Comparison of ENCODE assay signal across 29 mouse cellular contexts in genomic region chr14:25334186-25334585, GRCm38 (mm10).
DNase-seq lines count a peak whose midpoint lies in the region; ATAC-seq and TF ChIP-seq lines count a peak whose summit lies in the region.
"Had no signal": no experiment of that assay in that cellular context is flagged by ENCODE, and none has a peak within 500 bp of the region (broad histone marks: within the 10 kb centered on the region; RNA-seq: fewer than 3 reads in every experiment).

No protein-coding gene starts in this region.

- peak; percentile 67 for DNase-seq in kidney, adult 18-20 months
- no peak for DNase-seq in ES-E14 (ENCODE audit: low read depth, low spot score)
- DNase-seq in kidney, adult 9 months, result peak; percentile 75
- peak; percentile 85 to 91 for DNase-seq in kidney, postnatal 25 days
- no peak for DNase-seq in gastrocnemius, adult 8-10 months (ENCODE audit: low spot score in 2 of 2)
- DNase-seq in cerebellum, adult 11 months, result no peak
- DNase-seq: adrenal gland, adult 2 months; adrenal gland, postnatal 14 days; B cell, adult 2 months; cerebellum, adult 11-12 months; cerebellum, adult 8-10 months; cerebellum, postnatal 10 days; cerebellum, postnatal 36 days; embryo, embryonic 11 days; gastrocnemius, postnatal 14 days; heart, adult 11 months; heart, postnatal 10 days; heart, postnatal 36 days had no signal

- in situ Hi-C loops in ES-E14 (cut with MboI; ENCODE audit: low sequenced_read_pairs in 2 of 2, unreplicated experiment in 2 of 2), result no loop called here

- H3K27ac ChIP-seq in kidney, embryonic 16.5 days (ENCODE audit: low read length), result no peak overlapping the region
- no peak overlapping the region for H3K27ac ChIP-seq in ES-E14 (ENCODE audit: insufficient read depth, low read depth, low read length, poor library complexity, severe bottlenecking)
- H3K27ac ChIP-seq: embryonic facial prominence, embryonic 10.5 days; embryonic facial prominence, embryonic 13.5 days; forebrain, embryonic 13.5 days; heart, embryonic 15.5 days; hindbrain, embryonic 10.5 days; hindbrain, embryonic 13.5 days had no signal

- no peak overlapping the region for H3K9ac ChIP-seq in kidney, embryonic 16.5 days (replicated peaks; ENCODE audit: low read length)
- H3K9ac ChIP-seq in ES-E14 (ENCODE audit: insufficient read depth, low read depth, low read length, poor library complexity, severe bottlenecking), result no peak overlapping the region
- H3K9ac ChIP-seq: embryonic facial prominence, embryonic 13.5 days; forebrain, embryonic 13.5 days; heart, embryonic 12.5 days; heart, embryonic 15.5 days; hindbrain, embryonic 13.5 days had no signal

- H3K36me3 ChIP-seq in kidney, embryonic 16.5 days (ENCODE audit: insufficient read depth, low read length), result no peaks in the 10 kb centered on the region
- no peaks in the 10 kb centered on the region for H3K36me3 ChIP-seq in ES-E14 (ENCODE audit: control insufficient read depth, insufficient read depth, low read length, poor library complexity, severe bottlenecking)
- H3K36me3 ChIP-seq: embryonic facial prominence, embryonic 10.5 days; embryonic facial prominence, embryonic 13.5 days; heart, embryonic 15.5 days; hindbrain, embryonic 10.5 days; hindbrain, embryonic 13.5 days had no signal

- H3K9me3 ChIP-seq in kidney, embryonic 16.5 days (ENCODE audit: low read length), result no peaks in the 10 kb centered on the region
- H3K9me3 ChIP-seq in ES-E14 (ENCODE audit: control insufficient read depth, insufficient read depth, low read depth, low read length), result no peaks in the 10 kb centered on the region
- H3K9me3 ChIP-seq: embryonic facial prominence, embryonic 13.5 days; forebrain, embryonic 13.5 days; heart, embryonic 12.5 days; heart, embryonic 15.5 days; hindbrain, embryonic 13.5 days had no signal

- 86% methylated on average over 2 of the region's 2 CpGs for WGBS in kidney, embryonic 16.5 days

- ATAC-seq in kidney, embryonic 16.5 days (ENCODE audit: low FRiP score, low TSS enrichment), result no peak
- ATAC-seq: forebrain, embryonic 13.5 days; forebrain, embryonic 16.5 days; hindbrain, embryonic 16.5 days had no signal

- peaks cover 14% of the 10 kb centered on the region for H3K4me1 ChIP-seq in kidney, embryonic 16.5 days (ENCODE audit: insufficient read depth, low read length)
- peaks cover 0 to 10% of the 10 kb centered on the region in 2 experiments; a peak in 2 of 4 replicates for H3K4me1 ChIP-seq in ES-E14 (ENCODE audit: control insufficient read depth in 2 of 2, insufficient read depth in 2 of 2, low read length in 2 of 2, poor library complexity in 1 of 2)

- H3K4me2 ChIP-seq in kidney, embryonic 16.5 days (replicated peaks; ENCODE audit: low read depth, low read length), result no peak overlapping the region
- H3K4me2 ChIP-seq: embryonic facial prominence, embryonic 13.5 days; forebrain, embryonic 13.5 days; heart, embryonic 12.5 days; heart, embryonic 15.5 days; hindbrain, embryonic 13.5 days had no signal

- H3K27me3 ChIP-seq in kidney, embryonic 16.5 days (ENCODE audit: insufficient read depth, low read length), result no peaks in the 10 kb centered on the region
- H3K27me3 ChIP-seq: forebrain, embryonic 13.5 days; heart, embryonic 12.5 days; heart, embryonic 15.5 days had no signal

- H3K4me3 ChIP-seq in kidney, embryonic 16.5 days (ENCODE audit: low read length), result no peak overlapping the region
- H3K4me3 ChIP-seq in ES-E14 (ENCODE audit: insufficient read depth in 1 of 2, low read depth in 1 of 2, low read length in 2 of 2, poor library complexity in 1 of 2, severe bottlenecking in 1 of 2), result no peak overlapping the region
- H3K4me3 ChIP-seq: embryonic facial prominence, embryonic 10.5 days; embryonic facial prominence, embryonic 13.5 days; erythroblast, embryonic 14.5 days; forebrain, embryonic 13.5 days; heart, embryonic 12.5 days; heart, embryonic 15.5 days; hindbrain, embryonic 10.5 days; hindbrain, embryonic 13.5 days had no signal

TF ChIP-seq in ES-E14, 5 proteins besides CTCF, POLR2A, EP300 and RAD21:
- TF ChIP-seq ZC3H11A (IDR thresholded peaks at IDR 0.05; ENCODE audit: borderline replicate concordance, low read depth, low read length) (no peak), ZNF384 (IDR thresholded peaks at IDR 0.05; ENCODE audit: low read depth, low read length) (0 out of 2 replicates have a peak, but pooled peaks have one; percentile 29), HCFC1 (IDR thresholded peaks at IDR 0.05; ENCODE audit: borderline replicate concordance, insufficient read depth, low read length) (no peak), MAFK (IDR thresholded peaks at IDR 0.05; ENCODE audit: insufficient read depth, low read depth, low read length) (no peak)

Comparison
In these comparisons a context has a peak if more than half of its experiments do, and no peak if none do; other contexts are left out.
1. DNase-seq: peak in kidney, adult 18-20 months (single experiment), kidney, adult 9 months (single experiment) and kidney, postnatal 25 days (2 of 2); none in ES-E14 (single experiment), gastrocnemius, adult 8-10 months (0 of 2) and cerebellum, adult 11 months (single experiment).